Mouse (Mus musculus) cortical plate, adult 2 months (tissue): ENCODE results near the gene Zfp715.

Experiments
- CTCF ChIP-seq: fragments of 200-500 bp; IDR thresholded peaks from 2 replicates; pipeline ENCODE4 v1.5.1; 2011; ENCODE audit warnings: mild to moderate bottlenecking, control low read depth, low read length; ENCODE audit not compliant: insufficient read depth; ENCODE audit errors: extremely low read depth
- POLR2A ChIP-seq: fragments of 200-500 bp; IDR thresholded peaks from 2 replicates; pipeline ENCODE4 v1.6.1; 2011; ENCODE audit warnings: mild to moderate bottlenecking, low read length, control low read depth; ENCODE audit not compliant: insufficient read depth; ENCODE audit errors: extremely low read depth

DNA sequence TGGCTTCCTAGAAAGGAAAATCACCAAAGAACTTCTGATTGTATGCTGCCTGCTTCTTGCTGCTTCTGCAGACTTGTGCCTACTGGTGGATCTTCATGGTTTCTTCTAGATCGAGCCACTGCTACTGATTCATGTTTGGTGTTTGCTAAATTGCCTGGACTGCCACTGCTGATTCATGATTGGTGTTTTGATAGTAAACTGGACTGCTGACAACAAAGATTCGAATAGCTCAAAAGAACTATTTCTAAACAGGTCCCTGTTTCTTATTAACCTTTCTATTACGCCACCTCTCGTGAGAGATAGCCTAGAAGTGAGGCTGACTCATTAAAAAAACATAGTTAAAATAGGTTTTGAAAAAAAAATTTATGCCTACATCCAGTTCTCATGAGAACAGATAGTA is 48.9 kb upstream of the Zfp715 start:
- no peak for TF ChIP-seq CTCF
- TF ChIP-seq POLR2A = no peak
